Mouse (Mus musculus) gastrocnemius, postnatal 4 days (tissue): ENCODE results near the gene Rassf7. TPM values are rescaled to one million over a fixed set of nuclear protein-coding genes. Genes with fewer than 3 reads are reported as not detected.

ENCODE experiments used
- microRNA-seq: library from miRNA; unstranded; fragments of <30 nt; microRNA quantifications from one replicate; pipeline ENCODE4 v1.2.0, GENCODE M21; 2021
- total RNA-seq, 2 experiments: library from RNA; stranded (reverse); gene quantifications; 2 replicates each; pipeline ENCODE4 v1.2.3; 2021

Rassf7 gene
- total RNA-seq, 2 experiments from 2014 or later, result 9.8 to 14.2 TPM

Small RNA genes lying within 50 kb of the gene (microRNA-seq; reads per million reads assigned to microRNA genes)
- 233 reads per million, percentile 59 among the genes with 10 or more reads in this experiment for gene Mir210

Other genes starting within 250 kb of the Rassf7 start
- 1 to 10 TPM; 4.9 to 8.2 TPM for gene Ifitm1, start 248.6 kb upstream of the Rassf7 start, total RNA-seq
- gene Ifitm3, start 205.1 kb upstream of the Rassf7 start, total RNA-seq, result 10 to 100 TPM; 75.0 to 79.2 TPM
- 1 to 10 TPM in 1 of 2 experiments, not detected in 1; 1.2 TPM for gene Ifitm6, start 197.9 kb upstream of the Rassf7 start, total RNA-seq
- gene Gm17387, start 186.7 kb upstream of the Rassf7 start, total RNA-seq, result not detected
- under 1 TPM; 0.22 to 0.62 TPM for gene B4galnt4, start 154.8 kb upstream of the Rassf7 start, total RNA-seq
- gene Pkp3, start 137.6 kb upstream of the Rassf7 start, total RNA-seq, result under 1 TPM; 0.25 to 0.54 TPM
- 1 to 10 TPM; 2.9 to 3.7 TPM for gene Sigirr, start 115.3 kb upstream of the Rassf7 start, total RNA-seq
- gene Ano9, start 98.1 kb upstream of the Rassf7 start, total RNA-seq, result not detected
- gene Ptdss2, start 93.5 kb upstream of the Rassf7 start, total RNA-seq, result 10 to 100 TPM; 22.6 to 29.0 TPM
- 10 to 100 TPM; 64.5 to 79.3 TPM for gene Rnh1, start 43.0 kb upstream of the Rassf7 start, total RNA-seq
- gene Hras, start 21.9 kb upstream of the Rassf7 start, total RNA-seq, result 100 to 1,000 TPM; 166 to 193 TPM
- gene Lrrc56, start 21.7 kb upstream of the Rassf7 start, total RNA-seq, result 1 to 10 TPM; 4.9 to 5.2 TPM
- gene Lmntd2, start 1.8 kb upstream of the Rassf7 start, total RNA-seq, result not detected
- gene Phrf1, start 12.9 kb downstream of the Rassf7 start, total RNA-seq, result 10 to 100 TPM; 48.4 to 63.3 TPM
- 1 to 10 TPM; 1.4 TPM for gene Irf7, start 50.6 kb downstream of the Rassf7 start, total RNA-seq
- gene Cdhr5, start 60.9 kb downstream of the Rassf7 start, total RNA-seq, result 1 to 10 TPM; 1.3 to 1.5 TPM
- gene Sct, start 63.3 kb downstream of the Rassf7 start, total RNA-seq, result 1 to 10 TPM; 3.4 to 3.5 TPM
- gene Drd4, start 76.1 kb downstream of the Rassf7 start, total RNA-seq, result under 1 TPM; 0.16 to 0.25 TPM
- gene Deaf1, start 111.8 kb downstream of the Rassf7 start, total RNA-seq, result 10 to 100 TPM; 44.6 to 50.4 TPM
- gene Tmem80, start 111.9 kb downstream of the Rassf7 start, total RNA-seq, result 10 to 100 TPM; 14.2 to 14.6 TPM
- gene Eps8l2, start 123.0 kb downstream of the Rassf7 start, total RNA-seq, result 1 to 10 TPM; 2.4 to 2.5 TPM
- 100 to 1,000 TPM; 120 to 128 TPM for gene Taldo1, start 176.3 kb downstream of the Rassf7 start, total RNA-seq
- gene Gatd1, start 198.3 kb downstream of the Rassf7 start, total RNA-seq, result 10 to 100 TPM; 18.3 to 19.5 TPM
- gene Cend1, start 213.6 kb downstream of the Rassf7 start, total RNA-seq, result under 1 TPM; 0.34 to 0.49 TPM
- 10 to 100 TPM; 16.4 to 25.2 TPM for gene Slc25a22, start 222.0 kb downstream of the Rassf7 start, total RNA-seq
- 1 to 10 TPM; 4.0 to 4.5 TPM for gene Pidd1, start 228.2 kb downstream of the Rassf7 start, total RNA-seq
- gene Rplp2, start 231.5 kb downstream of the Rassf7 start, total RNA-seq, result 1,000 to 10,000 TPM; 1,111 to 1,331 TPM
- 100 to 1,000 TPM in 1 of 2 experiments, 10 to 100 TPM in 1; 98.6 to 133 TPM for gene Pnpla2, start 239.3 kb downstream of the Rassf7 start, total RNA-seq
- 1 to 10 TPM; 8.9 to 9.3 TPM for gene Cracr2b, start 245.2 kb downstream of the Rassf7 start, total RNA-seq